Mouse (Mus musculus) olfactory bulb, adult 2 months (tissue): ENCODE results near the gene Aasdh.

Experiments
- CTCF ChIP-seq: fragments of 200-500 bp; IDR thresholded peaks from 2 replicates; pipeline ENCODE4 v1.5.1; 2012; ENCODE audit warnings: low read depth, mild to moderate bottlenecking, low read length, moderate library complexity; ENCODE audit not compliant: insufficient read depth
- POLR2A ChIP-seq: fragments of 200-500 bp; IDR thresholded peaks from 2 replicates; pipeline ENCODE4 v1.6.1; 2012; ENCODE audit warnings: mild to moderate bottlenecking, low read depth, low read length, moderate library complexity; ENCODE audit not compliant: insufficient read depth

DNA sequence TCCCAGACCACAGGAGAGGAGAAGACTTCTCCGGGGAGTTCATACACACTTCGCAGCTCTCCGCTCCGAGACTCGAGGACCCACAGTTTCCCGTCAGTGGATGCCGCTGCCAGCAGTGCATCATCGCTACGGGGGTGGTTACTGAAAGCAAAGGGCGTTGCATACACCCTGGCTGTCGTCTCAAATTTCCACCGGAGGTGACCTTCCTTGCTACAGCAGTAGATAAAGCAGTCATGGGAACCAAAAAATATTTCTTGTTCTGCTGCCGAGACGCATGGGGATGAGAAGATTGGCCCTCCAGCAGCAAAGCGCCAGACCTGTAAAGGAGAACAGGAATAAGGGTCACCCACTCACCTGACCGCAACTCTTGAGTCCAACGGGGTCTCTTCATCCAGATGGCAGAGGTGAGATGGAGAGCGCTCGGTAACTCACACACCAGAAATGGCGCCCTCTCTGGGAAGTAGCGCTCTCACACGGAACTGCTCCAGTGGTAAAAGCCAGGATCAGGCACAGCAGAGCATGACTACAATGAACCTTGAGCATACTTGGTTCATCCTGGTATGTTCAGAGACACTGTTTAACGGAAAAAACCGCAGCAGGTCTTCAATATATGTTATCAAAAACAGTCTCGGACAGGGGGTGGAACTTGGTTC, 29.1 kb downstream of the Aasdh start:
- TF ChIP-seq CTCF (no peak), POLR2A (no peak)
